Mouse (Mus musculus): Measurements from ENCODE around the gene Rec114. TPM values are rescaled to one million over a fixed set of nuclear protein-coding genes. Genes with fewer than 3 reads are reported as not detected.
A peak's percentile ranks its signal among the peaks of the same experiment; 100 is the strongest.

Gene Rec114
- polyA plus RNA-seq, 1 experiment from 2014 or later: 1.9 TPM

- no peak overlapping the region for H3K4me2 ChIP-seq (replicated peaks; ENCODE audit: low read depth)
- H3K4me3 ChIP-seq (ENCODE audit: low read depth, low read length): no peak overlapping the region
- no peaks in the 10 kb centered on the region for H3K27me3 ChIP-seq (replicated peaks; ENCODE audit: control insufficient read depth, insufficient read depth, low read length)
- peaks cover 20% of the 10 kb centered on the region for H3K36me3 ChIP-seq (ENCODE audit: control insufficient read depth, insufficient read depth)
- H3K4me1 ChIP-seq (replicated peaks; ENCODE audit: control insufficient read depth, insufficient read depth, low read length): no peaks in the 10 kb centered on the region
- no peak for TF ChIP-seq CTCF (IDR thresholded peaks at IDR 0.05; ENCODE audit: low read depth)
- ATAC-seq: no peak
- no peak overlapping the region for H3K9ac ChIP-seq (ENCODE audit: low read depth, low read length)
- no peaks in the 10 kb centered on the region for H3K9me3 ChIP-seq (ENCODE audit: control insufficient read depth)
- 73% methylated on average over 5 of the region's 5 CpGs for WGBS
- H3K27ac ChIP-seq (ENCODE audit: low read depth, low read length): no peak overlapping the region
These were observed 85.8 kb downstream of the Rec114 start for GRCm38 (mm10) chr9:58657735-58658512.

- no peak for ATAC-seq
- no peak overlapping the region for H3K27ac ChIP-seq (ENCODE audit: low read depth, low read length)
- H3K4me3 ChIP-seq (ENCODE audit: low read depth, low read length): no peak overlapping the region
- H3K4me2 ChIP-seq (replicated peaks; ENCODE audit: low read depth): no peak overlapping the region
- WGBS: 89% methylated on average over 2 of the region's 2 CpGs
- H3K27me3 ChIP-seq (replicated peaks; ENCODE audit: control insufficient read depth, insufficient read depth, low read length): no peaks in the 10 kb centered on the region
- H3K9ac ChIP-seq (ENCODE audit: low read depth, low read length): no peak overlapping the region
- no peaks in the 10 kb centered on the region for H3K9me3 ChIP-seq (ENCODE audit: control insufficient read depth)
- H3K4me1 ChIP-seq (replicated peaks; ENCODE audit: control insufficient read depth, insufficient read depth, low read length): no peaks in the 10 kb centered on the region
- H3K36me3 ChIP-seq (ENCODE audit: control insufficient read depth, insufficient read depth): peaks cover 15% of the 10 kb centered on the region; the same call in 1 of the 2 replicates
- no peak for TF ChIP-seq CTCF (IDR thresholded peaks at IDR 0.05; ENCODE audit: low read depth)
These were observed 86.9 kb downstream of the Rec114 start for GRCm38 (mm10) chr9:58656824-58657223.

- Histone ChIP-seq H3K9me3 (ENCODE audit: control insufficient read depth) (no peaks in the 10 kb centered on the region), H3K36me3 (ENCODE audit: control insufficient read depth, insufficient read depth) (peaks cover 13% of the 10 kb centered on the region; the same call in 1 of the 2 replicates), H3K4me3 (ENCODE audit: low read depth, low read length) (no peak overlapping the region), H3K27me3 (replicated peaks; ENCODE audit: control insufficient read depth, insufficient read depth, low read length) (no peaks in the 10 kb centered on the region), H3K27ac (ENCODE audit: low read depth, low read length) (no peak overlapping the region), H3K9ac (ENCODE audit: low read depth, low read length) (no peak overlapping the region), H3K4me1 (replicated peaks; ENCODE audit: control insufficient read depth, insufficient read depth, low read length) (no peaks in the 10 kb centered on the region), H3K4me2 (replicated peaks; ENCODE audit: low read depth) (no peak overlapping the region)
- ATAC-seq: no peak
- peak; percentile 65 for TF ChIP-seq CTCF (IDR thresholded peaks at IDR 0.05; ENCODE audit: low read depth)
- 54% methylated on average over 2 of the region's 2 CpGs for WGBS
These were observed 87.4 kb downstream of the Rec114 start for GRCm38 (mm10) chr9:58656396-58656795.

GRCm38 (mm10) chr9:58654494-58654893, 89.3 kb downstream of the Rec114 start:
- H3K27me3 ChIP-seq (replicated peaks; ENCODE audit: control insufficient read depth, insufficient read depth, low read length): no peaks in the 10 kb centered on the region
- 61% methylated on average over 4 of the region's 4 CpGs for WGBS
- H3K4me1 ChIP-seq (replicated peaks; ENCODE audit: control insufficient read depth, insufficient read depth, low read length): no peaks in the 10 kb centered on the region
- H3K4me2 ChIP-seq (replicated peaks; ENCODE audit: low read depth): no peak overlapping the region
- H3K9ac ChIP-seq (ENCODE audit: low read depth, low read length): no peak overlapping the region
- no peaks in the 10 kb centered on the region for H3K9me3 ChIP-seq (ENCODE audit: control insufficient read depth)
- no peak for TF ChIP-seq CTCF (IDR thresholded peaks at IDR 0.05; ENCODE audit: low read depth)
- no peak overlapping the region for H3K27ac ChIP-seq (ENCODE audit: low read depth, low read length)
- H3K36me3 ChIP-seq (ENCODE audit: control insufficient read depth, insufficient read depth): peaks cover 7% of the 10 kb centered on the region; the same call in 1 of the 2 replicates
- H3K4me3 ChIP-seq (ENCODE audit: low read depth, low read length): no peak overlapping the region
- ATAC-seq: no peak

- Histone ChIP-seq H3K4me2 (replicated peaks; ENCODE audit: low read depth) (no peak overlapping the region), H3K4me3 (ENCODE audit: low read depth, low read length) (no peak overlapping the region), H3K9me3 (ENCODE audit: control insufficient read depth) (no peaks in the 10 kb centered on the region), H3K27ac (ENCODE audit: low read depth, low read length) (no peak overlapping the region), H3K36me3 (ENCODE audit: control insufficient read depth, insufficient read depth) (no peaks in the 10 kb centered on the region; the same call in 1 of the 2 replicates), H3K4me1 (replicated peaks; ENCODE audit: control insufficient read depth, insufficient read depth, low read length) (no peaks in the 10 kb centered on the region), H3K27me3 (replicated peaks; ENCODE audit: control insufficient read depth, insufficient read depth, low read length) (no peaks in the 10 kb centered on the region), H3K9ac (ENCODE audit: low read depth, low read length) (no peak overlapping the region)
- ATAC-seq: no peak
- 57% methylated on average over 4 of the region's 4 CpGs for WGBS
- TF ChIP-seq CTCF (IDR thresholded peaks at IDR 0.05; ENCODE audit: low read depth): peak; percentile 74
These were observed 91.8 kb downstream of the Rec114 start for GRCm38 (mm10) chr9:58651993-58652392.

- no peak for ATAC-seq
- Histone ChIP-seq H3K4me1 (replicated peaks; ENCODE audit: control insufficient read depth, insufficient read depth, low read length) (no peaks in the 10 kb centered on the region), H3K4me2 (replicated peaks; ENCODE audit: low read depth) (no peak overlapping the region), H3K27ac (ENCODE audit: low read depth, low read length) (no peak overlapping the region), H3K27me3 (replicated peaks; ENCODE audit: control insufficient read depth, insufficient read depth, low read length) (no peaks in the 10 kb centered on the region), H3K9me3 (ENCODE audit: control insufficient read depth) (no peaks in the 10 kb centered on the region), H3K36me3 (ENCODE audit: control insufficient read depth, insufficient read depth) (peaks cover 11% of the 10 kb centered on the region), H3K4me3 (ENCODE audit: low read depth, low read length) (no peak overlapping the region), H3K9ac (ENCODE audit: low read depth, low read length) (no peak overlapping the region)
- TF ChIP-seq CTCF (IDR thresholded peaks at IDR 0.05; ENCODE audit: low read depth): 0 out of 2 replicates have a peak, but pooled peaks have one; percentile 14
- 76% methylated on average over 4 of the region's 4 CpGs for WGBS
These were observed 94.5 kb downstream of the Rec114 start for GRCm38 (mm10) chr9:58649265-58649626.

Measured in intestine, postnatal 0 days (tissue).